Mouse (Mus musculus) forebrain, embryonic 15.5 days (tissue): ENCODE measurements at regions not wholly inside any gene's neighbourhood (a gene's known extent, or its start where the extent isn't known, plus 50 kb on each side); places are given as distances from the start of the nearest gene placed in this dataset.

ENCODE experiments used
- ATAC-seq: fragments of 200-750 bp; cut with Nextera tagmentation; replicated peaks from 2 replicates; pipeline ENCODE4 v1.8.0; 2017; ENCODE audit warnings: mild to moderate bottlenecking, moderate TSS enrichment, moderate library complexity
- H3K27ac ChIP-seq: fragments of 300-500 bp; sonication (generic); replicated peaks from 2 replicates; pipeline ENCODE4 v1.5.1; 2015; ENCODE audit warnings: mild to moderate bottlenecking, inconsistent platforms
- H3K27me3 ChIP-seq: fragments of 300-500 bp; sonication (generic); 2 replicates; pipeline ENCODE4 v1.6.1; 2015; ENCODE audit warnings: inconsistent platforms
- H3K36me3 ChIP-seq: fragments of 300-500 bp; sonication (generic); 2 replicates; pipeline ENCODE4 v1.6.1; 2015; ENCODE audit warnings: mild to moderate bottlenecking, inconsistent platforms
- H3K4me1 ChIP-seq: fragments of 300-500 bp; sonication (generic); 2 replicates; pipeline ENCODE4 v1.6.1; 2015; ENCODE audit warnings: inconsistent platforms
- H3K4me2 ChIP-seq: fragments of 300-500 bp; sonication (generic); replicated peaks from 2 replicates; pipeline ENCODE4 v1.6.1; 2015; ENCODE audit warnings: mild to moderate bottlenecking, inconsistent platforms
- H3K4me3 ChIP-seq: fragments of 300-500 bp; sonication (generic); 2 replicates; pipeline ENCODE4 v1.5.1; 2015; ENCODE audit warnings: mild to moderate bottlenecking, inconsistent platforms
- H3K9ac ChIP-seq: fragments of 300-500 bp; sonication (generic); replicated peaks from 2 replicates; pipeline ENCODE4 v1.6.1; 2015; ENCODE audit warnings: mild to moderate bottlenecking, inconsistent platforms
- H3K9me3 ChIP-seq: fragments of 300-500 bp; sonication (generic); 2 replicates; pipeline ENCODE4 v1.6.1; 2016; ENCODE audit warnings: inconsistent platforms
- WGBS: fragments of 180-500 bp; shearing (Covaris S2); methylation state at CpG from one replicate; pipeline ENCODE4 v1.1.7; 2015; ENCODE audit warnings: mixed read lengths; 5-methylcytosine and 5-hydroxymethylcytosine counted together

- Histone ChIP-seq H3K36me3 (no peaks in the 10 kb centered on the region), H3K27me3 (no peaks in the 10 kb centered on the region), H3K9me3 (no peaks in the 10 kb centered on the region), H3K4me3 (no peak overlapping the region), H3K9ac (no peak overlapping the region), H3K4me2 (no peak overlapping the region), H3K4me1 (0 out of 2 replicates have a peak, but pooled peaks cover 3% of the 10 kb centered on the region), H3K27ac (no peak overlapping the region)
- no peak for ATAC-seq
- WGBS = 94% methylated on average over 8 of the region's 8 CpGs
Observed at GRCm38 (mm10) chr15:96877931-96878330, 177.8 kb downstream of the Slc38a4 start.

GRCm38 (mm10) chr15:96877271-96877670, 177.7 kb upstream of the Slc38a2 start:
- Histone ChIP-seq H3K9me3 (no peaks in the 10 kb centered on the region), H3K36me3 (no peaks in the 10 kb centered on the region), H3K27ac (no peak overlapping the region), H3K9ac (no peak overlapping the region), H3K4me2 (no peak overlapping the region), H3K4me1 (0 out of 2 replicates have a peak, but pooled peaks cover 3% of the 10 kb centered on the region), H3K4me3 (no peak overlapping the region), H3K27me3 (no peaks in the 10 kb centered on the region)
- WGBS = 76% methylated on average over 9 of the region's 9 CpGs
- no peak for ATAC-seq

DNA sequence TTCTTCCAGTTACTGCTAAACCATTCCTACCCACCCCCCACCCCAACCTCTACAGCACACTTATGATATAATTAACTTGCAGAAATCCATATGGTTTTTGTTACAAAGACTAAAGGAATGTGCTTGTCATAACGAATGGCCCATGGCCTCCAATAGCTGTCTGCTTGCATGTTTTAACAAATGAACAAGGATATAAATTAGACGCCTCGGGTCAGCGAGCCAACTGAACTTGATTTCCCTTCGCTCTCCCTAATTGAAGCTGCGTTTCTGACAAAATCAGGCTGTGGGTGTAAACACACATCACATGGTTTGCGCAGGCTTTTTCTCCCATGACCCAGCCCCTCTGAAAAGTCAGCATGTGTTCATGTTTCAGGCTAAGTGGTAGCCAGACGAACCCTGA, 174.6 kb upstream of the Slc38a2 start:
- no peaks in the 10 kb centered on the region for H3K9me3 ChIP-seq
- H3K27ac ChIP-seq = no peak overlapping the region
- H3K27me3 ChIP-seq = no peaks in the 10 kb centered on the region
- H3K9ac ChIP-seq = no peak overlapping the region
- 0 out of 2 replicates have a peak, but pooled peaks cover 3% of the 10 kb centered on the region for H3K4me1 ChIP-seq
- WGBS = 74% methylated on average over 8 of the region's 8 CpGs
- H3K36me3 ChIP-seq = no peaks in the 10 kb centered on the region
- no peak for ATAC-seq
- no peak overlapping the region for H3K4me3 ChIP-seq
- H3K4me2 ChIP-seq = no peak overlapping the region

GRCm38 (mm10) chr15:96873562-96873961, 174.0 kb upstream of the Slc38a2 start:
- 93% methylated on average over 7 of the region's 7 CpGs for WGBS
- Histone ChIP-seq H3K4me2 (no peak overlapping the region), H3K4me1 (0 out of 2 replicates have a peak, but pooled peaks cover 3% of the 10 kb centered on the region), H3K4me3 (no peak overlapping the region), H3K9ac (no peak overlapping the region), H3K9me3 (no peaks in the 10 kb centered on the region), H3K27ac (no peak overlapping the region), H3K36me3 (no peaks in the 10 kb centered on the region), H3K27me3 (no peaks in the 10 kb centered on the region)
- ATAC-seq = no peak

GRCm38 (mm10) chr15:96873126-96873525, 173.6 kb upstream of the Slc38a2 start:
- Histone ChIP-seq H3K4me3 (no peak overlapping the region), H3K4me1 (0 out of 2 replicates have a peak, but pooled peaks cover 3% of the 10 kb centered on the region), H3K9ac (no peak overlapping the region), H3K4me2 (no peak overlapping the region), H3K9me3 (no peaks in the 10 kb centered on the region), H3K27me3 (no peaks in the 10 kb centered on the region), H3K36me3 (no peaks in the 10 kb centered on the region), H3K27ac (no peak overlapping the region)
- ATAC-seq = no peak
- 63% methylated on average over 4 of the region's 4 CpGs for WGBS

DNA sequence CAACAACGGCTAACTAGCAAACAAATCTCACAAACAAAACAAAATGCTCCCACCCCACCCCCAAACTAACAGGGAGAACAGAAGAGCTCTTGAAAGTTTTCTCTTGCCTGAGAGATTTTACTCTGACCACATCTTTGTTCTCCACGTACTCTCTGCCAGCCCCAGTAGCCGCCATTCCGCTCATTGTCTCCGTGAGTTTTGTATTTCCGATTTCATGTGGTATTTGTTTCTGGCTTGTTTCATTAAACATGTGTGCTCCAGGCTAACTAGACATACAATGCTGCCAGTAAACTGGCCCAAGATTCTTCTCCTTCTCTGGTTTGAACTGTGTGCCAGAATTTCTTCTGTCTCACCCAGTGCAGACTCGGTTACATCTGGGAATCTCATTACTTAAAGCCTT, 168.2 kb upstream of the Slc38a2 start:
- Histone ChIP-seq H3K4me3 (no peak overlapping the region), H3K4me2 (no peak overlapping the region)
- 65% methylated on average over 7 of the region's 7 CpGs for WGBS

GRCm38 (mm10) chr15:96865932-96866331, 166.4 kb upstream of the Slc38a2 start:
- H3K36me3 ChIP-seq = no peaks in the 10 kb centered on the region
- WGBS = 92% methylated on average over 7 of the region's 7 CpGs
- no peak for ATAC-seq

More for the DNA sequence above, 168.2 kb upstream of the Slc38a2 start:
- H3K4me1 ChIP-seq = no peaks in the 10 kb centered on the region
- no peaks in the 10 kb centered on the region for H3K36me3 ChIP-seq
- no peak overlapping the region for H3K9ac ChIP-seq
- H3K9me3 ChIP-seq = no peaks in the 10 kb centered on the region
- no peaks in the 10 kb centered on the region for H3K27me3 ChIP-seq
- no peak for ATAC-seq
- no peak overlapping the region for H3K27ac ChIP-seq

DNA sequence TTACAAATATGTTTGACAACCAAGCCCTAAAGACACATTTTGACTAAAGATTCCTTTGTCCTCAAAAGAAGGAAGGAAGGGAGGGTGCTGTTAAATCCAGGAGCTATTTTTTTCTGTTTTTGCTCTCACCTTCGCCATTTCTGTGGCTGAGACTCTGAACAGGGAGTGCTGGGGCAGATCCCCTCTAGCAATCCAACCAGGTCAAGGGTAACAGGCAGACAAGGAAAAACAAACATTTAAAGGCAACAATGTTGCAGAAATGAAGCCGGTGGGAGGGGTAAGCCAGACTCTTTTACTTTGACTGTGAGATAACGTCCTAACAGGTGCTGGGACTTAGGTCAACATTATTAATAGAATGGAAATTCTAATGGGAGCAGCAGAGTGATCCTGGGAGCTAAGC, 158.2 kb upstream of the Slc38a2 start:
- H3K4me1 ChIP-seq = no peaks in the 10 kb centered on the region
- H3K4me3 ChIP-seq = no peak overlapping the region
- H3K9ac ChIP-seq = no peak overlapping the region
- no peak for ATAC-seq
- H3K4me2 ChIP-seq = no peak overlapping the region
- no peaks in the 10 kb centered on the region for H3K9me3 ChIP-seq
- WGBS = 73% methylated on average over 3 of the region's 3 CpGs
- H3K36me3 ChIP-seq = no peaks in the 10 kb centered on the region
- H3K27me3 ChIP-seq = no peaks in the 10 kb centered on the region
- no peak overlapping the region for H3K27ac ChIP-seq

More at GRCm38 (mm10) chr15:96865932-96866331, 166.4 kb upstream of the Slc38a2 start:
- Histone ChIP-seq H3K27me3 (no peaks in the 10 kb centered on the region), H3K9me3 (no peaks in the 10 kb centered on the region), H3K4me3 (no peak overlapping the region), H3K4me1 (no peaks in the 10 kb centered on the region), H3K27ac (no peak overlapping the region), H3K4me2 (no peak overlapping the region), H3K9ac (no peak overlapping the region)

GRCm38 (mm10) chr15:96851970-96852768, 152.6 kb upstream of the Slc38a2 start:
- Histone ChIP-seq H3K4me3 (no peak overlapping the region), H3K27ac (no peak overlapping the region), H3K4me2 (no peak overlapping the region), H3K27me3 (no peaks in the 10 kb centered on the region), H3K9me3 (no peaks in the 10 kb centered on the region), H3K4me1 (no peaks in the 10 kb centered on the region), H3K9ac (no peak overlapping the region), H3K36me3 (no peaks in the 10 kb centered on the region)
- no peak for ATAC-seq
- WGBS = 83% methylated on average over 21 of the region's 21 CpGs

GRCm38 (mm10) chr15:96848150-96848549, 148.6 kb upstream of the Slc38a2 start:
- H3K9ac ChIP-seq = no peak overlapping the region
- no peak overlapping the region for H3K27ac ChIP-seq
- ATAC-seq = no peak
- H3K4me1 ChIP-seq = no peaks in the 10 kb centered on the region
- WGBS = 90% methylated on average over 2 of the region's 2 CpGs
- H3K36me3 ChIP-seq = no peaks in the 10 kb centered on the region
- H3K4me2 ChIP-seq = no peak overlapping the region
- H3K27me3 ChIP-seq = no peaks in the 10 kb centered on the region
- no peaks in the 10 kb centered on the region for H3K9me3 ChIP-seq
- no peak overlapping the region for H3K4me3 ChIP-seq

- H3K4me1 ChIP-seq = no peaks in the 10 kb centered on the region
- no peaks in the 10 kb centered on the region for H3K27me3 ChIP-seq
- 90% methylated on average over 6 of the region's 6 CpGs for WGBS
- H3K9ac ChIP-seq = no peak overlapping the region
- no peak overlapping the region for H3K4me3 ChIP-seq
- ATAC-seq = no peak
- H3K36me3 ChIP-seq = no peaks in the 10 kb centered on the region
- H3K9me3 ChIP-seq = no peaks in the 10 kb centered on the region
- H3K4me2 ChIP-seq = no peak overlapping the region
- no peak overlapping the region for H3K27ac ChIP-seq
Observed at GRCm38 (mm10) chr15:96845221-96845620, 145.7 kb upstream of the Slc38a2 start.

- Histone ChIP-seq H3K4me3 (no peak overlapping the region), H3K4me2 (no peak overlapping the region), H3K36me3 (no peaks in the 10 kb centered on the region), H3K9ac (no peak overlapping the region), H3K9me3 (no peaks in the 10 kb centered on the region), H3K27ac (no peak overlapping the region), H3K4me1 (no peaks in the 10 kb centered on the region), H3K27me3 (no peaks in the 10 kb centered on the region)
- no peak for ATAC-seq
- 85% methylated on average over 4 of the region's 4 CpGs for WGBS
Observed at GRCm38 (mm10) chr15:96844290-96844689, 144.8 kb upstream of the Slc38a2 start.

- no peaks in the 10 kb centered on the region for H3K27me3 ChIP-seq
- H3K9ac ChIP-seq = no peak overlapping the region
- H3K36me3 ChIP-seq = no peaks in the 10 kb centered on the region
- 87% methylated on average over 7 of the region's 7 CpGs for WGBS
- H3K4me2 ChIP-seq = no peak overlapping the region
- H3K4me3 ChIP-seq = no peak overlapping the region
- no peak overlapping the region for H3K27ac ChIP-seq
- ATAC-seq = no peak
- no peaks in the 10 kb centered on the region for H3K4me1 ChIP-seq
- no peaks in the 10 kb centered on the region for H3K9me3 ChIP-seq
Observed at GRCm38 (mm10) chr15:96843589-96843988, 144.1 kb upstream of the Slc38a2 start.
